Mouse (Mus musculus) CD4-positive helper T cell, adult 2 months (primary cell): ENCODE measurements around the gene Bpgm.

ENCODE experiments used
- DNase-seq: peaks from one replicate; pipeline ENCODE4 v3.0.0-alpha.2; 2012; ENCODE audit warnings: low read depth, missing footprints, low spot score

Gene Bpgm

DNA sequence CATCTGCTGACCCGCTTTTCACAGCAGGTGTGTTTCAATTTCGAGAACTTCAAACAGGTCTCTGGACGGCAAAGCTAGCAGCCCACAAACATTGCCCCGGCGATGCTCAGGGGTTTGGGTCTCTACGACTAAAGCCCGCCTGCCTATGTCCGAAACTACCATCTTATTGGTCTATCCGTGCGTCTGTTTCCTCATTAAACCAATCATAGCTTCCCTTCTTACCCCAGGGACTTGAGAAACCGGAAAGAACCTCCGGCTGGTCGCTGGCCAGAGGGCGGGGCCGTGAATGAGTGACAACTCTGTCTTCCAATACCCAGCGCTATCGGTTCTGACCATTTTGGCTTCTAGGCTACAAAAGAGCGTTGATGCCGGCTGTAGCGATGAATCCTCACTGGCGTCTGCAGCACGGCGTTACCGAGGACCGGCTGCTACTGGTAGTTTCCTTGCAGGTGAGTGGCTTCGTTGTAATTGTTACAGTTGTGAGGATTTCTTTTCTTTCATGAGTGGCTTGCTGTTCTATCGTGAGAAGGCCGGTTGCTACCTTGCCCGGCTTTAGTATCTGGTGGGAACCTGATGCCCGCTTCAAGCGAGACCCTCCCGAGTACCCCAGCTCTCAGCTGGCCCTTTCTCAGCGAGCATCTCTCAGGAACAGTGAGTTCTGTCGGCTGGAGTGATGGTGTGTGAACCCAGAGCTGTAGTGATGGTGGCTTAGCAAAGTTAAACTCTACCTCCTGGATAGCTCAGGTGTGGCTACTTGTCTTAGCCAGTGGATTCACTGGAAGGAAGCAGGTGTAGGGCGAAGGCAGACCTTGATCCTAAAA is at the start of gene Bpgm:
TSS of gene Bpgm (plus strand) at position 234 of the 821 bp plus-strand sequence.
- DNase-seq, result peak; percentile 98

DNA sequence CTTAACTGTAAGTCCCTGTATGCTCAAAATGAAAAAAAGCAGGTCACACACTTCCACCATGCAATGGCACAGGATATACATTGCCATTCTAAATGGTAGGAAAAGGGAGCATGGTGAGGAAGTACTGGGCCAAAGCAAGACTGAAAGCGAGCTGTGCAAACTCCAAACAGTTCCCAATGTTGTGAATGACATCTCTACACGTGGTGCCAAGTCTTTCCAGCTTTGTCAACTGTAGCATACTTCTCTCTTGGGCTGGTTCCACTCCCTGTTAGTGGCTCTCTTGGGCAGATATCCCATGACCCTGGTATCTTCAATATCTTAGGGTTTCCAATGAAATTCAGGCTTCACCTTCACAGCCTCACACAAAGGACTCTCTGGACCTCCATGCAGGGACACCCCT is 37.0 kb upstream of the Bpgm start:
- no peak for DNase-seq

DNA sequence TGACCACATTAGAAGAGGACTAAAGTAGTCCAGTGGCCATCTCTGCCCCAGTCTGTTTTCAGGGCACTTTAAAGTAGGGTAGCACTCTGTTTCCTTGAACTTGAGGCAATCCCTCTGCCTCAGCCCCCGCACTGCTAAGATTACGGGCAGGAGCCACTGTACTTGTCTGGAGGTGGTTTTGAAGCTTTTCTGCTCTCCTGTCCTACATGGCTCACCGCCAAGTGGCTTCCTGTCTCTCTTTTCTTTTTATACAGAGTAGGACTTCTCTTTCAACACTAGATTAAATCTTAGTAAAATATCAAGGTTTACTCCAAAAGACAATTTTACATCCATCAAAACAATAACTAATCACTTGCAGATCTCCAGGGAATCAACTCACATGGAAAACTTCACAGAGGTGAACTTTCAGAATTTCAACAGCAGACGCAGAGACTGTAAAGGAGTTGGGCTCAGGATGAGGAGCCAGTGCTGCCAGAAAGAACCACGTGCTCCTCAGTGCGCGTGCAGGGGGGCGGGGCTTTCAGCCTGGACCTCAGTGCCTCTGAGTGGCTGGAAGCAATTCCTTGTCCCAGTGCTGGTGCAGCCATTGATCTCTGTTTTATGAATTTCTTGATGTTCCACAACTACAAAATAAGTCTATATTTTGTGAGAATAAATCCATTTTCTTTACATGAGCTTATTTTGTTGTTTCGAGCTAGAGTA is 34.3 kb upstream of the Bpgm start:
- no peak for DNase-seq

DNA sequence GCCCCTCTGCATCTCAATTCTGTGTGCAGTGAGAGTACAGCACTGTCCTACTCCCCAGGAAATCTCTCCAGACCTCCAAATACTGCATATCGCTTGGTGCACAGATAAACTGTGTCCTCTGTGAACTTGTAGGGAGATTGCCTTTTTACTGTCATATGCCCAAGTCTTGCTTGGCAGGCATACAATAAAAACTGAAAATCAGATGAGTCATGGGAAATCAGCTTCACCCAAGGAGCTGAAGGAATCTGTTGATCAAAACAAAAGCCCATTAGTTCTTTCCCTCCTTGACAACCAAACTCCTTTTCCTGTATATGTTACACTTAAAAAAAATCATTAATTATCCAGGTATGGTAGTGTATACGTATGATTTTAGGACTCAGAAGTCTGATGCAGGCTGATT is 32.2 kb upstream of the Bpgm start:
- no peak for DNase-seq

DNA sequence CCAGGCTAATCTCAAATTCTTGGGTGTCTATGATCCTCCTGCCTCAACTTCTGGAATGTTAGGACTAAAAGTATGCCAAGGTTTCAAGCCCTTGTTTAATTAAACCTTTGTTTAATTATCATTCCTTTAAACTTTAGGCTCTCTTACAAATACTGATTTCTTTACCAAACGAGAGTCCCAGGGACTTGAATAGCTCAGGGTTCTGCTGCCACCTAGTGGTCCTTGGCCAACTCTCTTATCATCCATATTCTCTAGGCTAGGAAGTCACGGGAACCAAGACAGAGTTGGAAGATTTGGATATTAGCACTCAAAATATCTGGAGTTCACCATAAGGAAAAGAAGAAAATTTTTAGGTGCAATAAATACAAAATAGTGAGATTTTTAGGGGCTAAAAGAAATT is 28.0 kb upstream of the Bpgm start:
- peak; percentile 64 for DNase-seq

DNA sequence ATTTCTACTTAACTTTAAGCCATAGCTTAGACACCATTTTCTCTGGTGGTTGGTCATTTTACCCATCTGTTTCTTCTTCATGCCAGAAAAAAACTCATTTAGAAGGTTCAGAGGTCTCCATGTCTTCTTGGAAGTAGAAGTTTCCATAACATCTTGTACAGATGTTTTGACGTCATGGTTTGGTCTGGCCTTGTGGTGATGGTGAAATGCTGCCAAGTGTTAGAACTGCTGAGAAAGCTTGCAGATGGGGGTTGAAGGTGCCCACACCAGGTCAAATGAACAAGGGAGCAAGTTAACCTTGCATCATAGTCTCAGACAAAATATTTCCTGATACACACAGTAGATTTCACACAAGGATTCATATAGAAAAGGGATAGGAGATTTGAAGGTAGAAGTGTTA is 27.3 kb upstream of the Bpgm start:
- no peak for DNase-seq

DNA sequence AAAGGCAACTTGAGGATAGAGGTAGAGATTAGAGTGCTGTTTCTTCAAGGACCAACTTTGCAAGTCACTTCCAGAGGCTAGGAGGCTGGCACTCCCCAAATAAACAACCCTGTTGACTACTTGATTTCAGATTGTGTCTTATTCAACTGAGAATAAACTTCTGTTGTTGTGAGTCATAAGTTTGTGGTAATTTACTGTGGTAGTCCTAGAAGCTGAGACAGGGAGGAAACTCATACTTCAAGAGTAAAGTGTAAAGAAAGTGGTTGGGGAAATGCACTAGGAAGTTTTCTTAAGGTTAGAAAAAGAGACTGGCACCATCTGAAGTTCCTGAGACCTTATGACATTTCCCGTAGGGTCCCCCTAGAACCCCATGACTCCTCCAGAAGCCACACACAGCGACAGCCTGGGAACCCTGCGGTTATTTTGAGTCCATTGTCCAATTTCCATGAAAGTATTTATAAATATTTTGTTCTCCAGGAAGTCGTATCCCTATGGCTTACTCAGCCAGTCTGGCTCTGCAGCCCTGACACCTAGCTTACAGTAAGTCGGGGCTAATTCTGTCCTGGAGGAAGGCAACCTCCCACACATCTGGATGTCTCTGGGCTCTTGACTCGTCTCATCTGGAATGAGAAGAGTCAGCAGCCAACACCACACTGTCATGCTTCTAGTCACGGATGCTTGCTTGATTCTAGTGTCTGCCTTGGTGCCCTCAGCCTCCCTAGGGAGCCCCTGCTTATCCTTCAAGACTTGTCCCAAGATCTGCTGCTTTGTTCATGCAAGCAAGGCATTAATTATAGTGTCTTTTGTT is 22.8 kb upstream of the Bpgm start:
- DNase-seq, result no peak

DNA sequence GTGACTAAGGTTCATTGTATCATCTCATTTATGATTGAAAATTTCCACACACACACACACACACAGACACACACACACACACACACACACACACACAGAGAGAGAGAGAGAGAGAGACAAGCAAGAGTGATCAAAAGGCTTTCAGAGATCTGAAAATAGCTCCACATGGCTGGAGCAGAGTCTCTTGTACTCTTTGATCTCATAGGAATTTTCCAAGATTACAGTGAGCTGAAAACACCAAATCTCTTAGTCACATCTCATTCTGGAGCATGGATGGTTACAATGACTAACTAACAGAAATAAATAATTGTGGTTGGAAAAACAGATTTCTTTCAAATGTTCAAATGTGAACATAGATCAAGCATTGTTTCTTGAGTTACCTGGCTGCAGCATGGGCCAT is 16.6 kb upstream of the Bpgm start:
- no peak for DNase-seq

DNA sequence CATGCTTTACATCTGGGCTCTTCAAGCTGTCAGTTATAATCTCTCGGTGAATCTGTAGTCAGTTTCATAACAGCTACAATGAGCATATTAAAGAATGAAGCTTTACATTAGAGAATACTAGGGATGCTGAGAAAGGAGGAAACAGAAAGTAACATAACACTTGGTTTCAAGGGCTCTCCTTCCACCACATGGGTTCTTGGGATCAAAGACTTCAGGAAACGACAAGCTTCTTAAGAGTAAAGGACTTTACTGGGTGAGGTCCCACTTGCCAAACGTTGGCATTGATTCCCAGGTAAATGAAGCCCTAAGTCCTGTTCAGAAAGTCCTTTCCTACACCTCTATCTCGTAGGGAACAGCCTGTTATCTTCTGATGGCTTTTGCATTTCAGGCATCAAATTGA is 15.4 kb upstream of the Bpgm start:
- no peak for DNase-seq

DNA sequence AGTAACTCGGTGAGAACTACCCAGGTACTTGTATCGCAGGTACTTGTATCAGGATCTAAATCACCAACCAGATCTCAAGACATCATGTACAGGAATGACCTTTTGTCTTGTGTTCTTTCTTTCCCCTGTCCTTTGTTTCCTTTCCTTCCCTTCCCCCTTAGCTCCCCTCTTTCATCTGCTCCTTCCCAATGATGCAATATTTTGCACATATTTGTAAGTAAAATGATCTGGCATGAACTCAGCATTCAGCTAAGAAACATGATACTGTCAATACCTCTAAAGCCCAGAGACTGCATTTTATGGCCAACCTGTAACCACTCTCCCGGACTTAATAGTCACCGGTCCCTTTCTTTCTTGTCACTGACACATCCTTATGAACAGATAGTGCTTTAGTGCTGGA is 12.4 kb upstream of the Bpgm start:
- no peak for DNase-seq

DNA sequence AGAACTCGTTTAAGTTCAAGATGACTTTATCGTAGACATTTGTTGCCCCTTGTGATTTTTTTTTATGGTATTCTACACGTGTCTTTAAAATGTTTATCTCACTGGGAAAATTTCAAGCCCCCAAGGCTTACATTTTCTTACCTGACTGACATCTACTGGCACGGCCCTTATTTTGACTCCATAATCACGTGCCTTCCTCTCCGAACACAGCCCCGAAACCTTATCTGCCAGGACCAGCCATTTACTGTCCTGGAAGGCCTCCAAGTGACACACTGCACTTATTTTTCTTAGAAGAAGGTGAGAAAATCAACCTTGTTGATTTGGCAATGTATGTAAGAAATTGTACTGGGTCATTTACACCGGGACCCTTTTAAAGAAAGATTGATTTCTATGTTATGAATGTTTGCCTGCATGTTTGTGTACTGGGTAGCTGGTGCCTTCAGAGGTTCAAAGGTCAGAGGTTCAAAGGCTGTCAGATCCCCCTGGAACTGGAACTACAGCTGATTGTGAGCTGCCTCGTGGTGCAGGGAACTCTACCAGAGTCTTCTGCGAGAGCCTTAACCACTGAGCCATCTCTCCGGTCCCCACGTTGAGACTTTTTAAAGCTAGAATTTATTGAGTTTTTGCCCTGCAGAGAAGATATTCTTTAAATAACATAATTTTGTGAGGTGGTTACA is 4.4 kb upstream of the Bpgm start:
- no peak for DNase-seq

DNA sequence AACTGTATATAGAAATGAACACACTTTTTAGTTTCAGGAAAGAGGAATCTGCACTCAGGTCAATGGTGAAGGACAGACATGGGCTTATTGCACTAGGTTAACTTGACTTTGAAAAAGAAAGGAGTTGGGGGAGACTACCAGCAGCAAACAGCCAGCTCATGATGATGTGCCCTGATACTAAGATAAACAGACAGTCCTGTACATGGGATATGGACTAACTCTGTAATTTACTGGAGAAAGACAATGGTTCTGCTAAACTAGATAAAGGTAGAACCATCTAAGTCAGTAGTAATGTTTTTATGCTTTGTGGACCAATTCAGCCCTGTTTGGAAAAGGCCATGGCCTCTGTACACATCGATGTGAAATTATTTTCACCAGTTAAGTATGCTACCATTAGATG is 2.7 kb upstream of the Bpgm start:
- no peak for DNase-seq

DNA sequence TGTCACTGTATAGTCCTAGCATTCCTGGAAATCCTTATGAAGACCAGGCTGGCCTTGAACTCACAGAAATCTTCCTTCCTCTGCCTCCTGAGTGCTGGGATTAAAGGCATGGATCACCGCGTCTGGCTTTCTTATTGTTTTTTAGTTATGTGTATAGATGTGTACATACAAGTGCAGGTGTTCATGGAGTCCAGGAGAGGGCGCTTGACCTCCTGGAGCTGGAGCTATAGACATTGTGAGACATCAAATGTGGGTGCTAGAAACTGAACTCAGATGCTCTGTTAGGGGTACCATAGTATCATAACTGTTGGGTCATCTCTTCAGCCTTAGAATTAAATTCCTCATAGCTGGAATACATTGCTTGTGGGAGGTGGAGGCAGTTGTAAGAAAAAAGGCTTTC is 2.0 kb upstream of the Bpgm start:
- DNase-seq, result peak; percentile 51

DNA sequence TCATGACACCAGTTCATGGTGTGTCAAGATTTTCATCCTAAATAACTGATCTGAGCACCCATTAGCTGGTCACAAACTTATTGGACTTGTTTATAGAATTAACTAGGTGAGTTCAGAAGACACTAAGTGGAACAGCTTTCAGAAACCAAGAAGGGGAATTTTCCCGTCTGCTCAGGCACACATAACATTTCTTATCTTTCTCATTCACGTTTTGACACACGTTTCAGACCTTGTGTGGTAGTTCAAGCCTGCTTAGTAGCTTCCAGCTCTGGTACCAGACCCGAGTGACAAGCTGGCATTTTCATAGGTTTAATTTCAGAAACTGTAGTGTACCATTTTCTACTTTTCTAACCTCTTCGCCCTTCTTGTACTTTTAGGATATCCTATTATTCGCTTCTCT is 616 bp upstream of the Bpgm start:
- no peak for DNase-seq

DNA sequence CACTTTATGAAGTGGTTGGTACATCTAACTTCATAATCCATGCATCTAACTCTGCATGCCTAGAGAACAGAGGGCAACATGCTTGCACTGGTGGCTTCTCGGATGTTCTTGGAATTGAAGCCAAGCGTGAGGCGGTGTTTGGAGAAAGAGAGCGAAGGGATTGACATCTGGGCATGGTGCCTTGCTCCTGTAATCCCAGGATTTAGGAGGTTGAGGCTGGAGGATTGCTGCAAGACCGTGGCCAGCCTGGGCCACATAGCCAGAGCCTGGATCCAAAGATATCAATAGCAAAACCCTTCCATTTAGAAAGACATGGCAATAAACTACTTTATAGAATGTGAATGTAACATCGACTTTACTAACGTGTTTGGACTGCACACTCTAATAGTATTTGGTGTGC is 2.0 kb downstream of the Bpgm start:
- DNase-seq, result no peak

DNA sequence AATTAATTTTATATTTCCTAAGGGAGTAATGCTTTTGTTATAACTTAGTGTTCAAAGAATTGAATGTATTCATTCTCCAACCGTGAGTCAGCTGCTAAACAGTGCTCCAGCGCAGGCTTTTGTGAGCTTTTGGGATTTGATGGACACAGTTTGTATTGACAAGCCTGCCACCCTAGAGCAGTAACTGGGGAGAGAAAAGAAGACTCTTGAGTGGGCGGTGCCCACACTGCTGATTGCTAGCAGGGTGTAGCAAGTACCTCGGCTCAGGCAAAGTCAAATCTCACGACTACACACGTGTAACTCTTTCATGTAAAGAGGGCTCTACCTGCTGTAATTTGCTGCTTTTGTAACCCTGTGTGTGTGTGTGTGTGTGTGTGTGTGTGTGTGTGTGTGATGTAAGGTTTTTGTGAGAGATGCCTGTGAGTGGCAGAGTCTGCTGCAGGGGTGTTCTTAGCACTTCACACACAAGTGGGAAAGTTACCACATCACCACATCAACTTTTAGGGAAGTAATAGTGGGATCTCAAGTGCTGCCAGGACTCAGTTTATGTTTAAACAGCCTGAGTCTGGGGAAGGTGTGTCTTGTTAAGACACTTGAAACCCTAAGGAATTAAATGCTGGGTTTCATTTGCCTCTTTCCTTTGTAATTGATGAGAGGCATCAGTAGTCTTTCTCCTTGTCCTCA is 2.8 kb downstream of the Bpgm start:
- DNase-seq, result peak; percentile 23

DNA sequence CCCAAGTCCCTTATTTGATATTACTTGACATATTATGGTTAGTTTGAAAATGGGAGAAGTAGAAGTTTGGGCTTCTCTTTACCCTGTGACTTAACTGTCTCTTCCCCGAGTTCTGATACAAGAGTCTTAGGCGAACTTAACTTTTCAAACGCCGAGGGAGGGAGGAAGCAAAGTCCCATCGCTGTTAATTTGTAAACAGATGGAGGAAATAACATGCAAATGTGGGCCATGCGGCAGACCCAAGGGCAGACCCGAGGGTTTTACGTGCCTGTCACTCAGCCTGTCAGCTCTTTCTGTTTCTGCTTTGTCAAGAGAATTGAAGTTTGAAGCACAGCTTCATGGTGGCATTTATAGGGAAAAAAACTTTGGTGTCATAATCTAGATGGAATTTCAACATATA is 3.5 kb downstream of the Bpgm start:
- no peak for DNase-seq

DNA sequence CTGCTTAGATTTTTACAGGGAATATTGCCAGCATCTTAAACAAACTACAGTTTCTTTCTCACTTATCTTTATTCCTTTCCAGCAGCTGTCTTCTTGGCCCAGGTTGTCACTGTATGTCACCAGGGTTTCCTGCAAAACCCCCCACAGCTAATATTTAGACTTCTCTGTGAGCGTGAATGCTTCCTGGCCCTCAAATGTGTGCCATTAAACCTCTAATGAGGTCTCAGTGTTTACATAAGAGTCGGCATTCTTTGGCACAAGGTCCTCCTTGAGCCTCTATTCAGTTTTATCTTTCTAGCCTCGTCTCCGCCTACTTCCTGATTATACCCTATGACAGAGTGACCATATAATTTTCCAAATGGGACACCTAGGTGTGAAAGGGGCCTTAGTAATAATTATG is 4.7 kb downstream of the Bpgm start:
- no peak for DNase-seq

DNA sequence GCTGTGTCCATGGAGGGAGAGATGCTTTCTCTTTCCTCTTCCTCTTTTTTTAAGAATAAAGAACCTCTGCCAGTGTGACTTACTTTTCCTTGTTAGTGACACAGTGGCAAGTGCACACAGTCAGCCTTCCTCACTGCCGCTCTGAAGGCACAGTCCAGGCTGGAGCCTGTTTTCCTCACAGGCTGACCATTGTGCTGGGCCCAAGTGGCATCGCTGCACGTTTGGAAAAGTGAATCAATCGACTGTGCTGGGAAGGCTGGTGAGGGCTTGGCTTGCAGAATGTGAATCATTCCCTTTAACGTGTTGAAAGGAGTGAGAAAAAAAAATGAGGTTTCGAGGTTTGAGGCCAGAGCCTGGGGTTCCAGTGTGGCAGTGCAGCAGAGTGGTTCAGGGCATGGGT is 5.3 kb downstream of the Bpgm start:
- no peak for DNase-seq

DNA sequence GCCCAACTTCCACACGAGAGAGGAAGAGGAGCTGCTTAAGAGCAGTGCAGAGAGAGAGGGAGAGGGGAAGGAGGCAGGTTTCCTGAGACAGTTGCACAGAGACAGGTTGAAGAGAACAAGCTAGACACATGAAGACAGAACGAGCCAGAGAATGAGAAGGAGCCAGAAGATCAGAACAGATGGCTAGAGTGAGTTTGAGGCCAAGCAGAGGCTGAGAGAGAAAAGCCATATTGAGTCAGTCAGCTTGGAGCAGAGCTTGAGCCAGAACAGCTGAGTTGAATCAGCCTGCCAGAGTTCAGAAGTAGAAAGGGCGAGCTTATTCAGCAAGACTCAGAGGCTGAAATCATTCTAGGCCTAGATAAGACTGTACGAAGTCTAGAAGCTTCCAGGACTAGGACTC is 6.8 kb downstream of the Bpgm start:
- DNase-seq, result no peak

DNA sequence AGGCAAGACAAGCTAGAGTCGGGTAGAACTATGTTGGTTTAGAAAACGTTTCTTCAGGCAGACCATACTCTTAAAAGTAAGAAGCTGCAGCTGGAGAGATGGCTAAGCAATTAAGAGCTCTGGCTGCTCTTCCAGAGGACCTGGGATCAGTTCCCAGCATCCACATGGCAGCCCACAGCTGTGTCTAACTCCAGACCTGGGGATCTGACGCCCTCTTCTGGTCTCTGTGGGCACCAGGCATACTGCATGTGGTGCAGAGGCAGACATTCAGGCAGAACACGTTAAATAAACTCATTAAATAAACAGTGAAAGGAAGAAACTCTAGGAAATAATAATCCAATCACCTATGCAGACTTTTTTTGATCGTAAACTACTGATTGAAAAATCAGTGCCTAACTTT is 7.4 kb downstream of the Bpgm start:
- no peak for DNase-seq
